Mouse (Mus musculus) monocyte, adult 5-6 weeks (primary cell): ENCODE data around the gene Nhlrc4. TPM values are rescaled to one million over a fixed set of nuclear protein-coding genes. Genes with fewer than 3 reads are reported as not detected.

Experiments used
- ATAC-seq: fragments of 153-309, 156-312 bp; replicated peaks from 2 replicates; pipeline ENCODE4 v1.8.0; 2017; ENCODE audit warnings: mild to moderate bottlenecking; ENCODE audit not compliant: low TSS enrichment, insufficient number of reproducible peaks, severe bottlenecking, poor library complexity, low FRiP score
- total RNA-seq: library from RNA; stranded (forward); fragments of 200-1000, 200-491, 200-594 nt; gene quantifications from 3 replicates; pipeline ENCODE4 v1.2.3, GENCODE M21; 2017

The Nhlrc4 gene
- total RNA-seq, 1 experiment from 2014 or later: not detected

DNA sequence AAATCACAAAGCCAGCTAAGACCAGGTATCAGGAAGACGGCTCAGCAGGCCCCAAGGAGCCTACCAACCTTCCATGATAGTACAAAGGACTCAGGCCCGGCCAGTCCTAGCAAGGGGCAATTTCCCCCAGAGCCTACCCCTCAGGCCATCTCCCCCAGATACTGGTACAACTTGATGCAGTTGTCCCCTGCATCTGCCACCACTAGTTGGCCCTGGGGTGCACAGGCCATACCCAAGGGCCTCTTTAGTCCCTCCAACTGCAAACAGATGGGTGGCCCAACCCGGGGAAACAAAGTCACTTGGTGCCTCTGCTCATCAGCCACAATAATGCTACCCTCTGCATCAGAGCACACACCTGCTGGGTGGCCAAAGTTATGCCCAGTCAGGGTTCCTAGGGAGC lies 1.5 kb downstream of the Nhlrc4 start:
- ATAC-seq: no peak

DNA sequence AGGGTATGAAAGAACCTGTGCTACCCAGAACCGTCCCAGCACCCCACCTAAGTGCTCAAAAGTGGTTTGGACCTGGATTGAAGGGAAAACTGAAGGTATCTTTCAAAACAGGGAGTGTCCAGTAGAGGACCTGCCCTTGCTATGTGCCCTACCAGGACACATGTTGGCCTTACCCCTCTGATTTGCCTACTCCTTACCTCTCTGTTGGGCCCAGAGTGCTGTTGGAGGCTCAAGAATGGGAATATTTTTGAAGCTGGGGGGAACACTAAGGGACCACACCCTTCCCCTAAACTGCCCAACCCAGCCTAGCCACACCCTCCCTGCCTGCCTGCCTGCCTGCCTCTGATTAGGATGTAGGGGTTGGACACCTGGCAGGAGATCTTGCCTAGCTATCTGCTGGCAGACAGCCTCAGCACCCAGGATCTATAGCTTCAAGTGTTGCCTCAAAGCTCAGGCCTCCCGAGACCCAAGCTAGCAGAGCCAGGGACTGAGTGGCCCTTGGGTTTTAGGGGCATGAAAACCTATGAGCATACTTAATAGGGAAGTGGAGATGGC lies 2.1 kb downstream of the Nhlrc4 start:
- no peak for ATAC-seq

- ATAC-seq: peak; percentile 42; the same call in 1 of the 2 replicates
Measured at GRCm38 (mm10) chr17:25941511-25942241, 3.1 kb downstream of the Nhlrc4 start.

DNA sequence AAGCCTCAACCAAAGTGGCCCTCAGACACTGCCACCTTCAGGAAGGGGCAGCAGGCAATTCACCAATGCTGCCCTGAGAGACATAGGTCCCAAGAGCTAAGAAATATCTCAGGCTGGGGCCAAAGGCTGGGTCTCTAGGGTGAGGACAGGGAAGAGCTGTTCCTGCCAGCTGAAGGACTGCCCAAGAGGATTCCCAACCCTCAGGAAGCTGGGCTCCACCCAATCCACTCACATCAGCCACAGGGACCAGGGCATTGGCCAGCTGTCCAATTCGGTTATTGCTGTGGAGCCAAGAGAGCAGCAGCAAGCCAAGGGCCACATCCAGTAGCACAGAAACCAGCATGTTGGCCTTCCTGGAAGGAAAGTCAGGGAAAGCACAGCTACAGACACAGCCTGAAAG lies 10.2 kb downstream of the Nhlrc4 start:
- ATAC-seq: no peak

DNA sequence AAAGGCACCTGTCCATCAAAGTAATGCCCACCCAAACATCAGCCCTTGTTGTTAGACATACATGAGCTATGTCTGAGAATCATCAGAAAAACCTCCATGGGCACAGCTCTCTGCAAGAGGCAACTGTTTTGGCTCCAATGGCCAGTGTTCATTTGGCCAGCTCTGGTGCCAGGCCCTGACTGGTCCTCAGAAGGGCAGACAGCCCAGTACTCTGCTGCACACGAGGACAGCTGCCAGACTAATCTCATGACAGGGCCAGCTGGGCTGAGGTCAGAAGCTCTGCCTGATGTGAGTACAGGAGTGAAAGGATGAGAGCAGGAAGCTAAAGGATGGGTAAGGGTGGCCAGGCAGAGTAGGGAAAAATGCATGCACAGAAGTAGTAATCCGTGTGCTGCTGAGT lies 19.4 kb downstream of the Nhlrc4 start:
- no peak for ATAC-seq

DNA sequence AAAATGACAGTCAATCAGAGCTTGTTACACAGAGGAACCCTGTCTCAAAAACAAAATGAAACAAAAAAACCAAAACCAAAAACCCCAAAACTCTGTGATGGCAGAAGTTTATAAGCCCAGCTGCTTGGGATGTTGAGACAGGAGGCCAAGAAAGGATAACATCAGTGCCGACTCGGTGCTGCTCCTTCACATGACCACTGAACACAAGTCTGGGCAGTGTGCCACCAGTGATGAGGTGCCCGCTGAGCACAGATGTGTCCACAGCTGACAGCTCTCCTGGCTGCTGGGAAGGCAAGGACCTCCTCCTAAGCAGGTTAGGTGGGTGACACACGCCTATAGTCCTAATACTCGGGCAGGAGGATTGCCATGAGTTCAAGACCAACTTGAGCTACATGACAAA lies 22.6 kb downstream of the Nhlrc4 start:
- ATAC-seq: no peak

DNA sequence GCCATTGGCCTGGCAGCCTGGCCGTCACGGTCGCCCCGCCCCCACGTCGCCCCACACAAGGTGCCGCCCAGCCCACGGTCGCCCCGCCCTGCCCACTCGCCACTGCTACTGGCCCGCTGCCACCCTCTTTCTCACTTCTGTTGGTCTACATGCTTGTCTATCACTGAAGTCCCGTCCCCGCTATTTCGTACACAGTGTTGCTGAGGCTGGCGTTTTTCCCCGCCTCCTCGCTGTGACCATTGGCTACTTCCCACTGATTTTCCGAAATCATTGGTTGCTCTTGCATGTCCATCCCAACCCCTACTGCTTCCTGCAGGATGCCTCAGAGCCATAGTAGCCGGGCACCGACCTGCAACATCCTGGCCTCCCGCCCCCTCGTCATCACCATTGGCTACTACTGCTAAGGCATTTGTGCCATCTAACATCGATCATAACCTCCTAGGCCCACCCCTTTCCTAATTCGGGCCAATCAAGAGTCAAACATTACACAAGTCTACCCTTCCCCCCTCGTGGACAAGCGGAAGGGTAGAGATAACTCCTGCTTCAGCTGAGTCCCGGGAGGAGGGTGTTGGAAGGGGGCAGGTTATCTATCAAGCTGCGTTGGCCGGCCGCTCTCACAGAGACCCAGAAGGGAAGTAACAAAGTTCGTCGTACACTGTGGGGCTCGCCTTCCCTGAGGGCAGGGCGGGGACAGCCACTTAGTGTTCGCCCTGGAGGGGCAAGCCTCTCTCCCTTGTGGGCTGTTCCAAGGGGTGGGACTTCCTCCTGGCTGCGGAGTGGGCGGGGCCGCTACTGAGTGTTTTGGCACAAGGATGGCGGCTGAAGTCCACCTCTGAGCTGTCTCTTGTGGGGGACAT lies 24.7 kb downstream of the Nhlrc4 start:
- peak; percentile 95 for ATAC-seq

DNA sequence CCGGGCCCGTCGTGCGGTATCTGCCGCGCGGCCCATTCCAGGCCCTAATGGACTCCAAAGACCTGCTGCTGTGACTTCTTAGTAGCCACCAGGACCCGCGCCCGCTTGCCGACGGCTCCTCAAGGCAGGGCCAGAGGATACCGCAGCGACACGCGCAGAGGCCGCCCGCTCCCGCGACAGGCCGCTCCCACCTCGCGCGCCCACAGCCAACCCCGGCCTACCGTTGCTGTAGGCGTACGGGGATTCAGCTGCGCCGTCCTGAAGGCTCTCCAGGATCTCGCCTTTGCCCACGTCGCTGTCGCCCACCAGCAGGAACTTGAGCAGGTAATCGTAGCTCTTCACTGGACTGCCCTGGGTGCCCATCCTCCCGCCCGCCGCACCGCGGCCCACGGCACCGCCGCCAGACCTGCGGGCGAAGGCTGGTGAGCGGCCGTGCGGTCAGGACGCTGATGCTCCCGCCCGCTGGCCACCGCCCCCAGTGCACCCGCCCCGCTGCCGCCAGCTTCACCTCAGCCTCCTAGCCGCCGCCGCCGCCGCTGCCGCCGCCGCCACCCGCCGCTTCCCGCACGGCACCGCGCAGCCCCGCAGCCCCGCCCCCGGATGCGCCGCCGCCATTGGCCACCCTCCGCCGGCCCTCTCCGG lies 25.5 kb downstream of the Nhlrc4 start, which contains the start of gene Rab40c:
Gene Rab40c, minus strand, starts transcription at position 584 of the 642 bp plus-strand sequence.
- ATAC-seq: no peak

DNA sequence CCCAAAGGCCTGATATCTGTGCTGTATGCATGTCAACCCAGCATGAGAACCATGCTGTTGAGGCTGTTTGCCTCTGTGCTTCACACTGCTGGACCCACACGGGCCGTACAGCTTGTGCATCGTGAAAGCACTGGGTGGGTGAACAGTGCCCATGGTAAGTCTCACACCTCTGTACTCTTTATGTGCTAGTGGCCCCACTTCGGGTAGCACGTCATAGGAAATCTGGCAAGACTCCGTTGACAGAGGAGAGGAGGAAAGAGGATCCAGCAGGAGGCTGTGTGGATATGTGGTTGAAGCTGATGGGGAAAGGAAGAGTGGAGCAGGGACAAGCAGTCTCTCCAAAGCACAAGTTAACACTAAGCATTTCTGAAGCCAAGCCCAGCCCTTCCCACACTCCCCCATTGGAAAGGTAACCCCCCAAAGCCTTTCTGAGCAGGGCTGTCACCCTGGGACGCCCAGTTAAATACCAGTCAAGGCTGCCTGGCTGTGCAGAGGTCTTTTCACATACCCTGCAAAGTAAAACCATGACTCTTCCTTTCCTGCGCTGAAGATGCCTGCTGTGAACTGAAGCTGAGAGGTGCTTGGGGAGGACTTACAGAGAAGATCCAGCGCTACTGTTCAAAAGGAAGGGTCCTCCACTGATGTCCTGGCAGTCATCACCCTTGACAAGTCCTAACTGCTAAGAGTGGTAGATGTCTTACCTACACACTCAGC lies 26.6 kb downstream of the Nhlrc4 start:
- ATAC-seq: no peak

GRCm38 (mm10) chr17:25916931-25917647 lies 27.7 kb downstream of the Nhlrc4 start:
- no peak for ATAC-seq

DNA sequence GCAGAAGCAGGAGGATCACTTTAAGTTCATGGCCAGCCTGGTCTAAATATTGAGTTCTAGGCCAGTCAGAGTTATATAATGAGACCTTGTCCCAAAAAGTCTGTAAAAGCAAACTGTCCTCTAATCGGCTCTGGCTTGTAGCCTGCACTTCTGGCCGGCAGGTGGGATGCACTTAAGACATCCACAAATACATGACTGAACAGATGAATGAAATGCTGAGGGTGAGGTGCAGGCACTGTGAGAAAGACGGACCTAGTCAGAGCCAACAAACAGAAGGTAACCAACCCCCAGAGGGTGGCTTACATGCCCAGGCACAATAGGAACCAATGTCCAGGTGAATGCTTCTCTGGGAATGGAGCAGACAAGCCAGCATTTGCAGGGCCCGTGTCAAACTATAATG lies 30.5 kb downstream of the Nhlrc4 start:
- ATAC-seq: no peak

GRCm38 (mm10) chr17:25913877-25914275 lies 30.9 kb downstream of the Nhlrc4 start:
- no peak for ATAC-seq

DNA sequence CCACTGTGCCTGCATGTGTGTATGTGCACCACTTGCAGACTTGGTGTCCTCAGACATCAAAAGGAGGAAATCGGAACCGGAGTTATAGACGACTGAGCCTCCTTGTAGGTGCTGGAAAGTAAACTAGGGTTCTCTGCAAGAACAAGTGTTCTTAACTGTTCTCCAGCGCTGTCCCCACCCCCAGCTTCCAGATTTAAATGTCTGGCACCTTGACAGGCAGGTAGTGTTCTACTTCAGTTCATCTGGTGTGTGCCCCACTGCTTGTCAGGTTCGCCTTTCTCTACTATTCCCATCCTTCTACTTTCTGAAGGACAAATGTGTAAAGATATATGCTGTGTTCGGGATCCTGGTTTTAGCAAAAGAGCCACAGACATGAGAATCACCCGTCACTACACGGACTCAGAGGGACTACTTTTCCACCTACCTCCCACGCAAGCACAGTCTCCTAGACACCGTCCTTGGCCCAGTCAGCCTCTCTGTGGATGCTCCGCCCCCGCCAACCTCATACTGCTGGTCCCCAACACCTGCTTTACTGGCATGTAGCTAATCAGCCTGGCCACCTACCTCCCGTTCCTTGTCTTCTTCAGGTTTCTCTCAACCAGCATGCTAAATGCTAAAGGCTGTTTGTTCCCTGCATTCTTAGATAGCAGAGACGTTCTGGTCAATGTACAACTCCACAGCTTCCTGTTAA lies 31.4 kb downstream of the Nhlrc4 start:
- no peak for ATAC-seq

- ATAC-seq: no peak
Measured at GRCm38 (mm10) chr17:25911816-25912215, 32.9 kb downstream of the Nhlrc4 start.

DNA sequence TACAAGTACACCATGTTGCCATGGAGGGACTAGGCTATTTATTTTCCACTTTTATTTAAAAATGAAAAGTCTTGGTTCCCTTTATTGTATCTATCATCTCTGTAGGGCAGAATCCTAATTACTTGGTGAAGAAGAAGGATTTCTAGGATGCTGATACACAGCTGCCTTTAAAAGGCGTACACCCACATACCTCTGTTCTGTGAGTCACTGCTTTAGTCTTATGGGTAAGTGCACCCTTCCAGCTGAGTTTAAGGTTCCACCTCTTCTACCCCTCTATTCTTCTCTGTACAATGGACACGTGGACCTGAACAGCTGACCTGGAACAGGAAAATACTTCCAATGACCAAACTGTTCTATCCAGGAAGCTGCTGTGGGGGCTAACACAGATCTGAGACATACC lies 37.1 kb downstream of the Nhlrc4 start:
- ATAC-seq: no peak

DNA sequence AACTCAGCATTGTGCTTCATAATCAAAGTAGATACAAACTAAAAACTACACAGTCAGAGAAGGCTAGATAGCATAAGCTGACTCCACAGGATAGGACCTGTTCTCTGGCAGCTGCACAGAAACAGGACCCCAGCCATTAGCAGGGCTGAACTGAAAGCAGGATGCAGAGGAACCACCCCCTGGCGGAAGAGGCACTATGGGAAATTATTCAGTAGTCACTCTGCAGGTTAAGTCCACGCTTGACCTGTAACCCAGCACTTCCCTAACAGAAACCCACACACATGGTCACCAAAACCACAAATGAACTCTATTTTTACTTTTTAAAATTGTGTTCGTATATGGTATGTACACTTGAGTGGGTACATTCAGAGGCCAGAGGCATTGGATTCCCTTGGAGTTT lies 41.7 kb downstream of the Nhlrc4 start:
- ATAC-seq: peak; percentile 40; the same call in 1 of the 2 replicates

DNA sequence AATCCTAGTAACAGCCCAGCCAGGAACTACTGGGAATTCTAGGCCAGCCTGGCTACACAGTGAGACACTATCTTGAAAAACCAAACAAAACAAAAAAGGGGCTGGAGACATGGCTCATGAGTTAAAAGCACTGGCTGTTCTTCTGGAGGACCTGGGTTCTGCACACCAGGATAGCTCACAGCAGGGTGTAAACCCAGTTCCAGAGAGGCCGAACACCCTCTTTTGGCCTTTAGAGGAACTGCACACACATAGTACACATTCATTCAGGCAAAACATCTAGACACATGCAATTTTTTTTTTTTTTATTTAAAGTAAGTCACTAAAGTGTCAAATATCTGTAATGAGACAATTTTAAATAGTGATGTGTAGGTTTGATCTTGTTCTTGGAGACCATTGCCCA lies 44.6 kb downstream of the Nhlrc4 start:
- ATAC-seq: no peak
